Mouse (Mus musculus) neural tube, postnatal 0 days (tissue): ENCODE results near the gene Endog. TPM values are rescaled to one million over a fixed set of nuclear protein-coding genes. Genes with fewer than 3 reads are reported as not detected.

Experiments
- polyA plus RNA-seq: library from polyadenylated mRNA; unstranded; fragments of >200 nt; fragmentation: Nextera tagmentation; extraction: Ambion mirVana; gene quantifications from 2 replicates; pipeline ENCODE4 v1.2.1, GENCODE M21; 2015

Endog gene
- polyA plus RNA-seq = 52.6 and 59.4 TPM in 2 replicates

GRCm38 (mm10) chr2:30171371-30171996 is at the start of gene Endog:
TSS of gene Endog (plus strand) at chr2:30171493.

GRCm38 (mm10) chr2:30124472-30125274 is 46.6 kb upstream of the Endog start, which contains the start of gene Zer1:
TSS of gene Zer1 (minus strand) at chr2:30124585.

GRCm38 (mm10) chr2:30133613-30134377 is 37.5 kb upstream of the Endog start, which contains the start of gene Tbc1d13:
TSS of gene Tbc1d13 (plus strand) at chr2:30133746.

GRCm38 (mm10) chr2:30177700-30178675 is 6.7 kb downstream of the Endog start, which contains the start of gene Spout1:
TSS of gene Spout1 (minus strand) at chr2:30178459.

GRCm38 (mm10) chr2:30205629-30206357 is 34.5 kb downstream of the Endog start, which contains the start of gene Kyat1:
TSS of gene Kyat1 (minus strand) at chr2:30205847.

Other genes with a start within 250 kb of the Endog start
- 39.7 and 44.2 TPM in 2 replicates for gene Gle1, start 236.1 kb upstream of the Endog start, polyA plus RNA-seq
- 183 and 244 TPM in 2 replicates for gene Sptan1, start 205.9 kb upstream of the Endog start, polyA plus RNA-seq
- gene Wdr34, start 122.6 kb upstream of the Endog start, polyA plus RNA-seq = 57.4 and 65.7 TPM in 2 replicates
- gene Set, start 114.1 kb upstream of the Endog start, polyA plus RNA-seq = 280 and 287 TPM in 2 replicates
- gene Pkn3, start 93.8 kb upstream of the Endog start, polyA plus RNA-seq = 0.87 and 1.0 TPM in 2 replicates
- gene Zdhhc12, start 77.8 kb upstream of the Endog start, polyA plus RNA-seq = 35.6 and 39.5 TPM in 2 replicates
- gene Zer1, start 46.9 kb upstream of the Endog start, polyA plus RNA-seq = 16.3 and 17.7 TPM in 2 replicates
- 9.2 and 10.8 TPM in 2 replicates for gene Tbc1d13, start 37.7 kb upstream of the Endog start, polyA plus RNA-seq
- 52.8 and 64.2 TPM in 2 replicates for gene Spout1, start 7.0 kb downstream of the Endog start, polyA plus RNA-seq
- 17.1 and 18.6 TPM in 2 replicates for gene Kyat1, start 34.4 kb downstream of the Endog start, polyA plus RNA-seq
- 60.2 and 61.1 TPM in 2 replicates for gene Lrrc8a, start 66.2 kb downstream of the Endog start, polyA plus RNA-seq
- gene Gm28035, start 69.1 kb downstream of the Endog start, polyA plus RNA-seq = 0.09 and 0.15 TPM in 2 replicates
- gene Phyhd1, start 94.7 kb downstream of the Endog start, polyA plus RNA-seq = 7.3 and 8.3 TPM in 2 replicates
- gene Gm28038, start 109.5 kb downstream of the Endog start, polyA plus RNA-seq = not detected in 2 replicates
- 42.0 and 45.1 TPM in 2 replicates for gene Dolk, start 114.8 kb downstream of the Endog start, polyA plus RNA-seq
- 10.0 and 11.1 TPM in 2 replicates for gene Nup188, start 114.9 kb downstream of the Endog start, polyA plus RNA-seq
- 180 and 203 TPM in 2 replicates for gene Sh3glb2, start 187.8 kb downstream of the Endog start, polyA plus RNA-seq
- gene Miga2, start 192.7 kb downstream of the Endog start, polyA plus RNA-seq = 33.5 and 36.1 TPM in 2 replicates
- gene Dolpp1, start 220.8 kb downstream of the Endog start, polyA plus RNA-seq = 53.7 and 54.8 TPM in 2 replicates
- 25.8 and 29.2 TPM in 2 replicates for gene Crat, start 244.3 kb downstream of the Endog start, polyA plus RNA-seq
- 125 and 136 TPM in 2 replicates for gene Ptpa, start 244.5 kb downstream of the Endog start, polyA plus RNA-seq